Mouse (Mus musculus) stomach, postnatal 0 days (tissue): ENCODE measurements around the gene Dbp.

Experiments
- CTCF ChIP-seq: IDR thresholded peaks from 2 replicates; pipeline ENCODE4 v1.5.1; 2016; ENCODE audit warnings: antibody characterized with exemption, low read depth, mild to moderate bottlenecking, moderate library complexity
- EP300 ChIP-seq: optimal IDR thresholded peaks from 2 replicates; pipeline ENCODE3; 2016; ENCODE audit warnings: antibody characterized with exemption

GRCm38 (mm10) chr7:45703521-45704033, 1.3 kb upstream of the Dbp start:
- TF ChIP-seq CTCF = no peak
- TF ChIP-seq EP300 = no peak
